Mouse (Mus musculus) brain, embryonic 14.5 days (tissue): ENCODE data around the gene Celsr1. TPM values are rescaled to one million over a fixed set of nuclear protein-coding genes. Genes with fewer than 3 reads are reported as not detected.

Experiments used
- DNase-seq: peaks from one replicate; pipeline ENCODE4 v3.0.0-alpha.2; 2011; ENCODE audit warnings: low read depth
- CTCF ChIP-seq: fragments of 200-500 bp; IDR thresholded peaks from 2 replicates; pipeline ENCODE4 v1.5.1; 2012; ENCODE audit warnings: inconsistent platforms, mild to moderate bottlenecking, moderate library complexity, borderline replicate concordance; ENCODE audit not compliant: insufficient read depth, insufficient read length; ENCODE audit errors: extremely low read depth
- POLR2A ChIP-seq: fragments of 200-500 bp; IDR thresholded peaks from 2 replicates; pipeline ENCODE4 v1.6.1; 2012; ENCODE audit warnings: mild to moderate bottlenecking, inconsistent platforms, borderline replicate concordance; ENCODE audit not compliant: poor library complexity, insufficient read depth, insufficient read length, severe bottlenecking; ENCODE audit errors: extremely low read depth
- polyA plus RNA-seq: library from polyadenylated mRNA; depleted of rRNA; stranded (reverse); fragments of >200 nt; gene quantifications from 2 replicates; pipeline ENCODE4 v1.2.3, GENCODE M21; 2012; rRNA removed

Celsr1 gene
- polyA plus RNA-seq, result 17.6 and 21.3 TPM in 2 replicates

- no peak for TF ChIP-seq CTCF
- no peak for TF ChIP-seq POLR2A
- peak; percentile 64 for DNase-seq
Measured at GRCm38 (mm10) chr15:86033191-86033841, at the start of gene Celsr1. TSS of gene Celsr1 (minus strand) at chr15:86033777.

DNA sequence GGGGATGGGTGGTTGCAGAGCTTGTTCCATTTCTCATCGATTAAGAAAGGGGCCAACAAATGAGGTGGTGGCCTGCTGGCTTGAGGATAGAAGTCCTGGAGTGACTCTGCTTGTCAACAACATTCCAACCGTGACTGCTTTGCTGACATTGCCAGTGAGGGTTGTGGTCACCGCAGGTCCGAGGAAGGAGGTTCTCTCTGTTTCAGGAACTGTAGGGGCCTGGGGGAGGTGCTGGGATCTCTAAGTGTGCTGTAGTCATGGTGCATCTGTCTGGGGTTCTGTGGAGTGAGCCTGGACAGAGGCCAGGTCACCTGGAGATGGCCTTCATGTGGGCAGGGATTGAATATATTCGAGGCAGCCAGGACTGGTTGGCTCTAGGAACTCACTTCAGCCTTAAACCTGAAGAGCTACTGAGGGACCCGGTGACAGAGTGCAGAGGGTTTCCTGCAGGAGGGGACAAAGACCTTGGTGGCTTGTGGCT, 49.7 kb upstream of the Celsr1 start:
- TF ChIP-seq CTCF, result no peak
- no peak for TF ChIP-seq POLR2A
- no peak for DNase-seq

GRCm38 (mm10) chr15:86082551-86082961, 49.0 kb upstream of the Celsr1 start:
- TF ChIP-seq POLR2A (no peak), CTCF (no peak)
- DNase-seq, result no peak

DNA sequence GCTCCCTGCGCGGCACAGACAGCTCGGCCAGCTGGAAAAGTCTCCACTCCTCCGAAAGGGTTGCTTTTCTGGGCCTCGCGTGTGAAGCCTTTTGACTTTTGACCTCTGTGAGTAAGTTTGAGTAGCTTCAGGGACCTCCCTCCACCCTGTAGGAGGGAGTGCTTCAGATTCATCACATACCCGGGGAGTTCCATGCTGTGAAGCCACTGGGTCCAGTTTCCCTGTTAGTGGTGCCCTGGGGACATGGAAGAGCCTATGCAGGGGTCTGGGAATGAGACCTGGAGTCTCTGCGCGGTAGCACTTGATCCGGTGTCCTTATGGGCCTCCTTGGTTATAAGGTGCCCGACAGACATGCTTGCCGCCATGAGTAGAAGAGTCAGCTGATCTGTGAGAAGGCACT, 48.1 kb upstream of the Celsr1 start:
- no peak for TF ChIP-seq CTCF
- no peak for TF ChIP-seq POLR2A
- no peak for DNase-seq

- no peak for DNase-seq
- no peak for TF ChIP-seq CTCF
- TF ChIP-seq POLR2A, result no peak
Measured at GRCm38 (mm10) chr15:86080408-86080807, 46.8 kb upstream of the Celsr1 start.

DNA sequence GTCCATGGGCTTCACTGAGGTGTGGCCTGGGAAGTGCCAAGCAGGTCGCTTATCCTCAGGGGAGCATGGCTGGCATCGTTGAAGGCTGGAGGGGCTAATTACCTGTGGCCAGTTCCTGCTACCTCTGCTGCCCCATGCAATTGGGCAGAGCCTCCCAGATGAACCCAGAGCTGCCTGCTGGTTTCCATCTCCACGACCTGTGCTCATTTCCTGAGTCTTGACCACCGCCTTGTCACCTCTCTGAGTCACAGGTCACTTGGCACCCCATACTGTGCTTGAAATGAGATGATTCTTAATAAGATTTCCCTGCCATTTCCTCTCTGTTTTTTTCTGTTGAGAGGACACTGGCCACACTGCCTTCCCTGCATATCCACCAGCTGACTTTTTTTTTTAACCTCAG, 46.3 kb upstream of the Celsr1 start:
- TF ChIP-seq CTCF (no peak), POLR2A (no peak)
- no peak for DNase-seq

DNA sequence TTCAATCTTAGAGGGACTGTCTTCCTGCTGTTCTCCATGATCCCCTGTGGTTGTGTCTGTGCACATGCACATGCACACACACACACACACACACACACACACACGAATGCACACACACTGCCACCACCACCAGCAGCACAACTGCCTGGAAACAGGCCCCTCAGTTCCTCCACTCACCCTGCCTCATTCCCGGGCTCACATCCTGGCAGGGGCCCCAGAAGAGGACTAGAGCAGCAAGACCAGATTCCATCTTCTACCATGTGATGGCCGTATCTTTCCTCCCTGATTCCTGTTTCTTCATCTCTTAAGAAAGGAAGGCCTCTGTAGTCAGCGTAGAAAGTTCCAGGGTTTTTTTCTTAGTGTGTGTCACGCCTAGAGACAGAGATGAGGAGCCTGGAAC, 45.9 kb upstream of the Celsr1 start:
- no peak for TF ChIP-seq CTCF
- TF ChIP-seq POLR2A, result no peak
- DNase-seq, result no peak

- DNase-seq, result no peak
- TF ChIP-seq POLR2A (no peak), CTCF (no peak)
Measured at GRCm38 (mm10) chr15:86078481-86079216, 45.1 kb upstream of the Celsr1 start.

DNA sequence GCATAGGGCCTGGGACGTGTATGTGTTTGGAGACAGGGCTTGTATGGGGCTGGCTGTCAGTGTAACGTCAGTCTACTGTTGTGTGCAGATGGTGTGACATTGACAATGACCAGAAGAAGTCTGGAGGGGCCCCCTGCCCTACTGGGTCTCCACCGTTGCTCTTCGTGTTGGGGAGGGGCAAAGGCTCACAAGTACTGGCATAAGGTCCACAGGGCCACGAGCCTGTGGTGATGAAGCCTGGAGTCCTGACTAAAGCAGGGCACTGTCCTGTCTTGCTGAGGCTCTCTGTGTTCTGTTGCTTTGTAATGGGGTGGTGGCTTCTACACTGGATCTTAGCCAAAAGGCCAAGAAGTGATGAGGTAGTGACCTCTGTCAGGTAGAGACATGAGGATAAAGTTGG, 44.4 kb upstream of the Celsr1 start:
- TF ChIP-seq POLR2A (no peak), CTCF (no peak)

GRCm38 (mm10) chr15:86076378-86076777, 42.8 kb upstream of the Celsr1 start:
- TF ChIP-seq CTCF (no peak), POLR2A (no peak)

More for the DNA sequence above, 44.4 kb upstream of the Celsr1 start:
- DNase-seq, result no peak

GRCm38 (mm10) chr15:86076048-86076315, 42.4 kb upstream of the Celsr1 start:
- TF ChIP-seq CTCF (no peak), POLR2A (no peak)
- DNase-seq, result no peak

More at GRCm38 (mm10) chr15:86076378-86076777, 42.8 kb upstream of the Celsr1 start:
- no peak for DNase-seq
